9 mouse cellular contexts compared by ENCODE assay signal in the genomic region with DNA sequence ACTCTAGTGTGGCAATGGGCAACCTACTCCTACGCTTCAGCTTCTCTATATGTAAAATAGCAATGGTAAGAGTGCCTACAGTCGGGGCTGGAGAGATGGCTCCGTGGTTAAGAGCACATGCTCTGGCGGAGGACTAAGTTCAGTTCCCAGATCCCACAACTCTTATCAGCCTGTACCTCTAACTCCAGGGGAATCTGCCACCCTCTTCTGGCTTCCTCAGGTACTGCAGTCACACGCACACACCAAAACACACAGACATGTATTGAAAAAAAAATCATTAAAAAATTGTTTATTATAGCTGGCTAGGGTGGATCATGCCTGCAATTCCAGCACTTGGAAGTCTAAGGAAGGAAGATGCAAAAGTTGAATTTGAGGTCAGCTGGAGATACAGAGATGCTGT. TPM values are rescaled to one million over a fixed set of nuclear protein-coding genes. Genes with fewer than 3 reads are reported as not detected.
DNase-seq lines count a peak whose midpoint lies in the region; ATAC-seq and TF ChIP-seq lines count a peak whose summit lies in the region.
"Had no signal": no experiment of that assay in that cellular context is flagged by ENCODE, and none has a peak within 500 bp of the region (broad histone marks: within the 10 kb centered on the region; RNA-seq: fewer than 3 reads in every experiment).

No protein-coding gene starts in this region.

- in situ Hi-C loops in Patski (cut with MboI; ENCODE audit: low pct_unique_long_range_greater_than_20kb), result no loop called here

- peaks cover 49% of the 10 kb centered on the region for H3K36me3 ChIP-seq in heart, embryonic 10.5 days

- CTCF ChIA-PET in Patski (lab: Charles Lee), result interaction anchor here (0.9 kb wide), 1 partner anchor 26 kb away, joined by 3 read pairs; no protein-coding TSS in a partner anchor

- no peaks in the 10 kb centered on the region for H3K4me1 ChIP-seq in heart, embryonic 10.5 days
- H3K4me1 ChIP-seq: hindbrain, embryonic 15.5 days had no signal

- H3K4me3 ChIP-seq in layer of hippocampus, adult 2 months, result no peak overlapping the region
- no peak overlapping the region for H3K4me3 ChIP-seq in heart, embryonic 10.5 days
- H3K4me3 ChIP-seq: hindbrain, embryonic 15.5 days had no signal

- no peaks in the 10 kb centered on the region for H3K9me3 ChIP-seq in heart, embryonic 10.5 days
- H3K9me3 ChIP-seq: hindbrain, embryonic 15.5 days had no signal

- no peaks in the 10 kb centered on the region for H3K27me3 ChIP-seq in Patski
- H3K27me3 ChIP-seq in heart, embryonic 10.5 days (ENCODE audit: insufficient read depth, poor library complexity, severe bottlenecking), result no peaks in the 10 kb centered on the region
- H3K27me3 ChIP-seq: hindbrain, embryonic 15.5 days had no signal

- DNase-seq in CD4-positive, CD25-positive, alpha-beta regulatory T cell, adult 2 months (ENCODE audit: low read depth, low spot score), result peak; percentile 36
- DNase-seq in layer of hippocampus, adult 2 months (ENCODE audit: low spot score in 2 of 2), result no peak
- no peak for DNase-seq in layer of hippocampus, postnatal 25 days (ENCODE audit: extremely low spot score in 1 of 2, low spot score in 1 of 2)
- no peak for DNase-seq in Patski (ENCODE audit: low read depth, low spot score)
- DNase-seq in lung, postnatal 10 days, result peak; percentile 18
- DNase-seq in testis, postnatal 10 days (ENCODE audit: low spot score), result no peak
- DNase-seq in heart, embryonic 10.5 days (ENCODE audit: low spot score), result no peak

- TF ChIP-seq CTCF in layer of hippocampus, adult 2 months (conservative IDR thresholded peaks at IDR 0.05), result peak; percentile 66
- TF ChIP-seq CTCF in Patski (IDR thresholded peaks at IDR 0.05), result peak; percentile 66

- no peak for ATAC-seq in CD4-positive, CD25-positive, alpha-beta regulatory T cell, adult 4 months
- no peak for ATAC-seq in Patski

- WGBS in heart, embryonic 10.5 days, result 84% methylated on average over 5 of the region's 5 CpGs

- H3K27ac ChIP-seq in layer of hippocampus, adult 2 months, result no peak overlapping the region
- no peak overlapping the region for H3K27ac ChIP-seq in heart, embryonic 10.5 days
- H3K27ac ChIP-seq: hindbrain, embryonic 15.5 days had no signal

- POLR2A ChIA-PET in Patski (lab: Charles Lee), result interaction anchor here (0.7 kb wide), 1 partner anchor 100 kb away, joined by 3 read pairs; no protein-coding TSS in a partner anchor

RNA-seq across cellular contexts. Expression of a gene that starts 10.2 kb away (rescaled TPM):
- polyA plus RNA-seq in CD4-positive, CD25-positive, alpha-beta regulatory T cell, adult 4 months (2017; shearing (Covaris generic)), result 10 to 100 TPM in 1 of 2 experiments, 1 to 10 TPM in 1; 8.6 to 11.9 TPM
- total RNA-seq in layer of hippocampus, adult 2 months (2021), result 1 to 10 TPM; 4.9 to 5.4 TPM
- 1 to 10 TPM; 1.9 to 5.0 TPM for total RNA-seq in layer of hippocampus, postnatal 25 days (2021)
- 13.7 TPM for polyA plus RNA-seq in Patski (2021)
- polyA plus RNA-seq in heart, embryonic 10.5 days (2016; fragmentation: Nextera tagmentation; extraction: Ambion mirVana), result 4.5 and 5.2 TPM in 2 replicates

RNA-seq across cellular contexts. Expression of a gene that starts 11.3 kb away (rescaled TPM):
- 1 to 10 TPM; 5.4 to 7.5 TPM for polyA plus RNA-seq in CD4-positive, CD25-positive, alpha-beta regulatory T cell, adult 4 months (2017; shearing (Covaris generic))
- total RNA-seq in layer of hippocampus, adult 2 months (2021), result 1 to 10 TPM; 9.7 to 9.8 TPM
- total RNA-seq in layer of hippocampus, postnatal 25 days (2021), result 10 to 100 TPM in 1 of 2 experiments, 1 to 10 TPM in 1; 9.2 to 10.3 TPM
- polyA plus RNA-seq in Patski (2021), result 3.4 TPM
- polyA plus RNA-seq in heart, embryonic 10.5 days (2016; fragmentation: Nextera tagmentation; extraction: Ambion mirVana), result 2.7 and 3.2 TPM in 2 replicates

RNA-seq across cellular contexts. Expression of a gene that starts 27.7 kb away (rescaled TPM):
- 1 to 10 TPM; 1.5 to 3.6 TPM for polyA plus RNA-seq in CD4-positive, CD25-positive, alpha-beta regulatory T cell, adult 4 months (2017; shearing (Covaris generic))
- total RNA-seq in layer of hippocampus, adult 2 months (2021), result not detected
- 1 to 10 TPM in 1 of 2 experiments, not detected in 1; 2.0 TPM for total RNA-seq in layer of hippocampus, postnatal 25 days (2021)
- 1.1 TPM for polyA plus RNA-seq in Patski (2021)
- polyA plus RNA-seq in heart, embryonic 10.5 days (2016; fragmentation: Nextera tagmentation; extraction: Ambion mirVana), result 0.34 and 1.0 TPM in 2 replicates

RNA-seq across cellular contexts. Expression of a gene that starts 27.8 kb away (rescaled TPM):
- 10 to 100 TPM; 11.6 to 12.0 TPM for polyA plus RNA-seq in CD4-positive, CD25-positive, alpha-beta regulatory T cell, adult 4 months (2017; shearing (Covaris generic))
- 1 to 10 TPM; 4.3 to 8.2 TPM for total RNA-seq in layer of hippocampus, adult 2 months (2021)
- 1 to 10 TPM; 5.3 to 7.1 TPM for total RNA-seq in layer of hippocampus, postnatal 25 days (2021)
- 5.3 TPM for polyA plus RNA-seq in Patski (2021)
- 7.0 and 10.7 TPM in 2 replicates for polyA plus RNA-seq in heart, embryonic 10.5 days (2016; fragmentation: Nextera tagmentation; extraction: Ambion mirVana)

RNA-seq across cellular contexts. Expression of a gene that starts 32.1 kb away (rescaled TPM):
- polyA plus RNA-seq in CD4-positive, CD25-positive, alpha-beta regulatory T cell, adult 4 months (2017; shearing (Covaris generic)), result 10 to 100 TPM; 74.8 to 96.0 TPM
- 10 to 100 TPM; 73.1 to 75.5 TPM for total RNA-seq in layer of hippocampus, adult 2 months (2021)
- 10 to 100 TPM; 64.8 to 89.9 TPM for total RNA-seq in layer of hippocampus, postnatal 25 days (2021)
- polyA plus RNA-seq in Patski (2021), result 55.7 TPM
- 79.8 and 91.7 TPM in 2 replicates for polyA plus RNA-seq in heart, embryonic 10.5 days (2016; fragmentation: Nextera tagmentation; extraction: Ambion mirVana)

Comparison
In these comparisons a context has a peak if more than half of its experiments do, and no peak if none do; other contexts are left out.
1. DNase-seq: peak in CD4-positive, CD25-positive, alpha-beta regulatory T cell, adult 2 months (single experiment) and lung, postnatal 10 days (single experiment); none in layer of hippocampus, adult 2 months (0 of 2), layer of hippocampus, postnatal 25 days (0 of 2), Patski (single experiment), testis, postnatal 10 days (single experiment) and heart, embryonic 10.5 days (single experiment).